Mouse (Mus musculus) CH12.LX (cell line): ENCODE measurements around the gene Strada. TPM values are rescaled to one million over a fixed set of nuclear protein-coding genes. Genes with fewer than 3 reads are reported as not detected.

Experiments
- DNase-seq: peaks from one replicate; pipeline ENCODE4 v3.0.0-alpha.2; 2013; ENCODE audit errors: extremely low read depth
- H3K27ac ChIP-seq: 2 replicates; pipeline ENCODE4 v1.5.1; 2012; ENCODE audit warnings: low read depth, mild to moderate bottlenecking, control low read depth, moderate library complexity; ENCODE audit not compliant: insufficient read depth
- H3K27me3 ChIP-seq: replicated peaks from 2 replicates; pipeline ENCODE3; 2012; ENCODE audit warnings: inconsistent platforms
- H3K36me3 ChIP-seq, 2 experiments: replicated peaks in 1 of 2; 2 replicates each; pipeline versions ENCODE3 to v1.6.1; 2012; ENCODE audit warnings: inconsistent platforms in 1 of 2, low read length in 1 of 2, mild to moderate bottlenecking in 1 of 2, mixed read lengths in 1 of 2, moderate library complexity in 1 of 2; ENCODE audit not compliant: control insufficient read depth in 1 of 2, insufficient read depth in 1 of 2
- H3K4me1 ChIP-seq, 2 experiments: 2 replicates each; pipeline ENCODE4 v1.6.1; 2012; ENCODE audit warnings: inconsistent platforms in 1 of 2, moderate library complexity in 1 of 2; ENCODE audit not compliant: insufficient read depth in 2 of 2, control insufficient read depth in 1 of 2
- H3K4me2 ChIP-seq: 2 replicates; pipeline ENCODE4 v1.6.1; 2012; ENCODE audit warnings: low read depth, mild to moderate bottlenecking, control low read depth; ENCODE audit not compliant: poor library complexity, insufficient read depth, severe bottlenecking
- H3K4me3 ChIP-seq, 3 experiments: fragments of 150-350 bp in 1 of 3; sonication (generic) in 1 of 3; replicated peaks in 1 of 3; 2 replicates each; pipeline versions ENCODE3 to v1.5.1; 2011 to 2012; ENCODE audit warnings: low read depth in 2 of 3, low read length in 2 of 3, mild to moderate bottlenecking in 2 of 3, moderate library complexity in 2 of 3, control low read depth in 1 of 3, improper control_type of control experiment in 1 of 3, inconsistent platforms in 1 of 3, mixed read lengths in 1 of 3; ENCODE audit not compliant: poor library complexity in 1 of 3
- H3K79me2 ChIP-seq: replicated peaks from 2 replicates; pipeline ENCODE4 v1.6.1; 2012; ENCODE audit warnings: mild to moderate bottlenecking, moderate library complexity; ENCODE audit not compliant: control insufficient read depth, poor library complexity, insufficient read depth, severe bottlenecking; ENCODE audit errors: extremely low read depth
- H3K9ac ChIP-seq: 2 replicates; pipeline ENCODE4 v1.6.1; 2012; ENCODE audit warnings: low read depth, mild to moderate bottlenecking, control low read depth, moderate library complexity; ENCODE audit not compliant: insufficient read depth
- H3K9me3 ChIP-seq: replicated peaks from 2 replicates; pipeline ENCODE3; 2012; ENCODE audit warnings: low read length, inconsistent platforms, mixed read lengths
- BHLHE40 ChIP-seq: IDR thresholded peaks from 2 replicates; pipeline ENCODE4 v1.6.1; 2011; ENCODE audit warnings: mild to moderate bottlenecking, low read depth, low read length, improper control_type of control experiment
- CHD1 ChIP-seq: IDR thresholded peaks from 2 replicates; pipeline ENCODE4 v1.6.1; 2012; ENCODE audit warnings: low read depth, low read length, improper control_type of control experiment, inconsistent platforms
- CHD2 ChIP-seq: IDR thresholded peaks from 2 replicates; pipeline ENCODE4 v1.6.1; 2011; ENCODE audit warnings: low read length, improper control_type of control experiment
- E2F4 ChIP-seq: IDR thresholded peaks from 2 replicates; pipeline ENCODE4 v1.6.1; 2011; ENCODE audit warnings: low read depth, low read length, improper control_type of control experiment; ENCODE audit not compliant: insufficient replicate concordance
- ELF1 ChIP-seq: IDR thresholded peaks from 2 replicates; pipeline ENCODE4 v1.6.1; 2014; ENCODE audit warnings: low read depth, mild to moderate bottlenecking, inconsistent platforms, low read length, improper control_type of control experiment
- GABPA ChIP-seq: IDR thresholded peaks from 2 replicates; pipeline ENCODE4 v1.6.1; 2012; ENCODE audit warnings: low read depth, low read length, improper control_type of control experiment, inconsistent platforms; ENCODE audit not compliant: insufficient replicate concordance
- HCFC1 ChIP-seq: IDR thresholded peaks from 2 replicates; pipeline ENCODE4 v1.6.1; 2012; ENCODE audit warnings: low read depth, mild to moderate bottlenecking, inconsistent platforms, low read length, improper control_type of control experiment
- IRF4 ChIP-seq: IDR thresholded peaks from 2 replicates; pipeline ENCODE4 v1.6.1; 2014; ENCODE audit warnings: low read depth, mild to moderate bottlenecking, inconsistent platforms, low read length, improper control_type of control experiment
- JUN ChIP-seq: IDR thresholded peaks from 2 replicates; pipeline ENCODE4 v1.6.1; 2011; ENCODE audit warnings: low read depth, mild to moderate bottlenecking, low read length, improper control_type of control experiment, moderate library complexity; ENCODE audit not compliant: insufficient read depth
- JUND ChIP-seq: conservative IDR thresholded peaks from 2 replicates; pipeline ENCODE4 v1.6.1; 2011; ENCODE audit warnings: low read depth, low read length, improper control_type of control experiment
- KAT2A ChIP-seq: IDR thresholded peaks from 2 replicates; pipeline ENCODE4 v1.6.1; 2012; ENCODE audit warnings: low read length, improper control_type of control experiment, inconsistent platforms; ENCODE audit not compliant: insufficient replicate concordance
- MAX ChIP-seq: IDR thresholded peaks from 2 replicates; pipeline ENCODE4 v1.6.1; 2011; ENCODE audit warnings: low read length, improper control_type of control experiment
- MAZ ChIP-seq: IDR thresholded peaks from 2 replicates; pipeline ENCODE4 v1.6.1; 2012; ENCODE audit warnings: low read depth, mild to moderate bottlenecking, inconsistent platforms, low read length, improper control_type of control experiment, moderate library complexity
- MEF2A ChIP-seq: IDR thresholded peaks from 2 replicates; pipeline ENCODE4 v1.6.1; 2014; ENCODE audit warnings: low read depth, mild to moderate bottlenecking, inconsistent platforms, low read length, improper control_type of control experiment, borderline replicate concordance
- MXI1 ChIP-seq: IDR thresholded peaks from 2 replicates; pipeline ENCODE4 v1.6.1; 2011; ENCODE audit warnings: mild to moderate bottlenecking, low read depth, low read length, improper control_type of control experiment
- MYC ChIP-seq: IDR thresholded peaks from 2 replicates; pipeline ENCODE4 v1.6.1; 2011; ENCODE audit warnings: low read depth, mild to moderate bottlenecking, improper control_type of control experiment, low read length
- NELFE ChIP-seq: IDR thresholded peaks from 2 replicates; pipeline ENCODE4 v1.6.1; 2011; ENCODE audit warnings: low read depth, low read length, improper control_type of control experiment
- NRF1 ChIP-seq: IDR thresholded peaks from 2 replicates; pipeline ENCODE4 v1.6.1; 2014; ENCODE audit warnings: low read depth, mild to moderate bottlenecking, inconsistent platforms, low read length, improper control_type of control experiment, moderate library complexity
- PAX5 ChIP-seq: IDR thresholded peaks from 2 replicates; pipeline ENCODE4 v1.6.1; 2012; ENCODE audit warnings: low read length, inconsistent platforms, mixed read lengths
- POLR2A ChIP-seq: IDR thresholded peaks from 2 replicates; pipeline ENCODE4 v1.6.1; 2011; ENCODE audit warnings: low read depth, mild to moderate bottlenecking, improper control_type of control experiment, low read length
- POLR2AphosphoS2 ChIP-seq: IDR thresholded peaks from 2 replicates; pipeline ENCODE4 v1.6.1; 2011; ENCODE audit warnings: low read depth, low read length, improper control_type of control experiment
- RAD21 ChIP-seq: IDR thresholded peaks from 2 replicates; pipeline ENCODE4 v1.6.1; 2011; ENCODE audit warnings: low read depth, mild to moderate bottlenecking, low read length, improper control_type of control experiment, moderate library complexity
- RCOR1 ChIP-seq: conservative IDR thresholded peaks from 2 replicates; pipeline ENCODE4 v1.6.1; 2012; ENCODE audit warnings: low read depth, mild to moderate bottlenecking, inconsistent platforms, low read length, improper control_type of control experiment
- SIN3A ChIP-seq: IDR thresholded peaks from 2 replicates; pipeline ENCODE4 v1.6.1; 2012; ENCODE audit warnings: low read length, improper control_type of control experiment, inconsistent platforms
- SMC3 ChIP-seq: IDR thresholded peaks from 2 replicates; pipeline ENCODE4 v1.6.1; 2011; ENCODE audit warnings: low read depth, low read length, improper control_type of control experiment
- TBP ChIP-seq: conservative IDR thresholded peaks from 2 replicates; pipeline ENCODE4 v1.6.1; 2011; ENCODE audit warnings: low read depth, low read length, improper control_type of control experiment
- TCF12 ChIP-seq: IDR thresholded peaks from 2 replicates; pipeline ENCODE4 v1.6.1; 2014; ENCODE audit warnings: low read depth, mild to moderate bottlenecking, inconsistent platforms, low read length, improper control_type of control experiment
- UBTF ChIP-seq: IDR thresholded peaks from 2 replicates; pipeline ENCODE4 v1.6.1; 2012; ENCODE audit warnings: low read depth, mild to moderate bottlenecking, inconsistent platforms, low read length, improper control_type of control experiment, moderate library complexity
- USF2 ChIP-seq: conservative IDR thresholded peaks from 2 replicates; pipeline ENCODE4 v1.6.1; 2011; ENCODE audit warnings: low read depth, low read length, improper control_type of control experiment
- ZC3H11A ChIP-seq: IDR thresholded peaks from 2 replicates; pipeline ENCODE4 v1.6.1; 2012; ENCODE audit warnings: low read depth, mild to moderate bottlenecking, inconsistent platforms, low read length, improper control_type of control experiment
- ZKSCAN1 ChIP-seq: IDR thresholded peaks from 2 replicates; pipeline ENCODE4 v1.6.1; 2012; ENCODE audit warnings: low read depth, inconsistent platforms, low read length, improper control_type of control experiment, borderline replicate concordance
- ZMIZ1 ChIP-seq: IDR thresholded peaks from 2 replicates; pipeline ENCODE4 v1.6.1; 2012; ENCODE audit warnings: low read depth, mild to moderate bottlenecking, inconsistent platforms, low read length, improper control_type of control experiment
- ZNF384 ChIP-seq: IDR thresholded peaks from 2 replicates; pipeline ENCODE4 v1.6.1; 2012; ENCODE audit warnings: low read depth, low read length, improper control_type of control experiment, inconsistent platforms
- dilution Hi-C: fragments of 300-500 bp; cut with MboI; formaldehyde crosslinking; loops from 2 replicates; pipeline ENCODE4 v1.14.3; 2020; ENCODE audit warnings: low sequenced_read_pairs; ENCODE audit not compliant: extremely low pct_unique_long_range_greater_than_20kb, extremely low pct_ligation_motif_present
- in situ Hi-C: fragments of 300-500 bp; cut with MboI; formaldehyde crosslinking; loops from 3 replicates; pipeline ENCODE4 v1.14.3; 2019; ENCODE audit warnings: low sequenced_read_pairs, low pct_ligation_motif_present, low pct_unique_long_range_greater_than_20kb, mixed read lengths
- polyA plus RNA-seq: library from polyadenylated mRNA; unstranded; fragments of >175 nt; gene quantifications from 2 replicates; pipeline ENCODE4 v1.2.1, GENCODE M21; 2012; ENCODE audit warnings: low read depth; ENCODE audit not compliant: insufficient read length
- total RNA-seq, 2 experiments: library from RNA; depleted of rRNA; stranded (reverse); fragments of 300-350 nt in 1 of 2; fragments of >200 nt in 1 of 2; gene quantifications; 2 replicates each; pipeline ENCODE4 v1.2.3; 2012 to 2014

Gene Strada
- total and polyA plus RNA-seq, 3 experiments: 36.8 to 51.7 (median 41.7) TPM

DNA sequence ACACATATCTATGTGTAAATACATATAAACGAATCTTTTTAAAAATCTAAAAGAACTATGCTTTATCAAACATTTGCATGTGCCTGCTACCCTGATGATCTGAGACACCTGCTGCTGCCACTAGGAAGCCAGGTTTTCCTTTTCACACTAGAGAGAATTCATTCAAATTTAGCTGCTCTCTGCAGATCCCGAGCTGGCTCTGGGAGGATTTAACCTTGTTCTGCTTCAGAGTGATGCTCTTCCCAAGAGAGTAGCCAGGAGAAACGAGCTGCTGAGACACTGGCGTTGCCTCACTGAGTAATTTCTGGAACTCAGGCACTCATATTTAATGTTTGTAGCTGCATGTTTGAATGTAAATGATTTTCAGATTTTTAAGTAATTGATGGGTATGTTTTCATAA lies 77.2 kb downstream of the Strada start:
- H3K4me3 ChIP-seq: no peak overlapping the region
- TF ChIP-seq TBP: no peak
- TF ChIP-seq RCOR1: 0 out of 2 replicates have a peak, but pooled peaks have one; percentile 15
- TF ChIP-seq, all 38 proteins: peak for 1
- Histone ChIP-seq H3K4me2 (no peak overlapping the region), H3K4me1 (peaks cover 13 to 50% of the 10 kb centered on the region in 2 experiments), H3K36me3 (peaks cover 21 to 58% of the 10 kb centered on the region in 2 experiments), H3K27me3 (no peaks in the 10 kb centered on the region), H3K27ac (no peak overlapping the region), H3K9me3 (no peaks in the 10 kb centered on the region), H3K79me2 (no peaks in the 10 kb centered on the region), H3K9ac (no peak overlapping the region)
- dilution Hi-C loops (no loop called here), in situ Hi-C loops (no loop called here)
- no peak for DNase-seq

DNA sequence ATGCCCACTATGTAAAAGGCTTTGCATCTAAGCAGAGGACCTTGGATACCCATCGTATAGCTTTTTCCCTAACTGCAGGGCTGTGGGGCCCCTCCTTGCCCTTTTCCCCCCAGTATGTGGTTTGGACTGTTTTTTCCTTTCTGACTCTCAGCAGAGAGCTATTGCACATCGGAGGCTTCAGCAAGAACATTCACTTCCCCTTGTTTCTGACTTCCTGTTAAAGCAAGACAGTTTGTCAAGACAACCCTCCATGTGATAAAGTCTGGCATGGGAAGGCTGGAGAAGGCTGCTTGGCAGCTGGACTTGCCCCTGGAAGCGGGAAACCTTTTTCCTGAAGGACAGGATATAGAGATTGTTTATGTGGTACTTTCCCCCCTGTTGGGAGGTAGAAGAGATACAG lies 79.2 kb downstream of the Strada start:
- dilution Hi-C loops: no loop called here
- in situ Hi-C loops: no loop called here
- H3K4me3 ChIP-seq: no peak overlapping the region
- H3K79me2 ChIP-seq: no peaks in the 10 kb centered on the region
- H3K9ac ChIP-seq: 0 out of 2 replicates have a peak overlapping the region, but pooled peaks have one; percentile 31
- peaks cover 13 to 50% of the 10 kb centered on the region in 2 experiments for H3K4me1 ChIP-seq
- H3K27me3 ChIP-seq: no peaks in the 10 kb centered on the region
- peak overlapping the region; percentile 58; the same call in 1 of the 2 replicates for H3K27ac ChIP-seq
- H3K36me3 ChIP-seq: peaks cover 35 to 61% of the 10 kb centered on the region in 2 experiments
- peak; percentile 74 for DNase-seq
- H3K4me2 ChIP-seq: peak overlapping the region; percentile 34
- no peaks in the 10 kb centered on the region for H3K9me3 ChIP-seq
- TF ChIP-seq ZKSCAN1 (no peak), USF2 (no peak), IRF4 (peak; percentile 45; the same call in 1 of the 2 replicates), NRF1 (no peak), ZMIZ1 (no peak), SMC3 (no peak), HCFC1 (no peak; the same call in 1 of the 2 replicates), RCOR1 (no peak), GABPA (no peak), JUND (no peak), JUN (no peak), MEF2A (no peak), CHD1 (0 out of 2 replicates have a peak, but pooled peaks have one; percentile 48), ZNF384 (no peak), NELFE (no peak), MAZ (no peak), MYC (no peak), PAX5 (no peak), POLR2A (no peak), BHLHE40 (no peak), RAD21 (no peak; the same call in 1 of the 2 replicates), SIN3A (peak; percentile 58; the same call in 1 of the 2 replicates), E2F4 (no peak), POLR2AphosphoS2 (no peak), CHD2 (no peak), TCF12 (0 out of 2 replicates have a peak, but pooled peaks have one; percentile 7), MXI1 (no peak), KAT2A (no peak), UBTF (no peak), MAX (0 out of 2 replicates have a peak, but pooled peaks have one; percentile 15), ELF1 (peak; percentile 69), ZC3H11A (no peak)
